Mouse (Mus musculus): ENCODE results near the gene Nsun5.

Gene Nsun5

GRCm38 (mm10) chr5:135375167-135375566, 5.4 kb downstream of the Nsun5 start:
- peak; percentile 87 for DNase-seq (ENCODE audit: low spot score)

GRCm38 (mm10) chr5:135376341-135376740, 6.6 kb downstream of the Nsun5 start:
- no peak for DNase-seq (ENCODE audit: low spot score)

GRCm38 (mm10) chr5:135380681-135381080, 10.9 kb downstream of the Nsun5 start:
- no peak for DNase-seq (ENCODE audit: low spot score)

GRCm38 (mm10) chr5:135381356-135381925, 11.7 kb downstream of the Nsun5 start:
- no peak for DNase-seq (ENCODE audit: low spot score)

- no peak for DNase-seq (ENCODE audit: low spot score)
Measured at GRCm38 (mm10) chr5:135382746-135383145, 13.0 kb downstream of the Nsun5 start.

- peak; percentile 45 for DNase-seq (ENCODE audit: low spot score)
Measured at GRCm38 (mm10) chr5:135383771-135384170, 14.0 kb downstream of the Nsun5 start.

GRCm38 (mm10) chr5:135394004-135394823, 24.5 kb downstream of the Nsun5 start, which contains the start of gene Pom121:
TSS of gene Pom121 (minus strand) at chr5:135394546.
- peak; percentile 97 for DNase-seq (ENCODE audit: low spot score)

- DNase-seq (ENCODE audit: low spot score): peak; percentile 51
Measured at GRCm38 (mm10) chr5:135395826-135396225, 26.1 kb downstream of the Nsun5 start.

GRCm38 (mm10) chr5:135399382-135399781, 29.6 kb downstream of the Nsun5 start:
- DNase-seq (ENCODE audit: low spot score): no peak

GRCm38 (mm10) chr5:135400244-135400643, 30.5 kb downstream of the Nsun5 start:
- DNase-seq (ENCODE audit: low spot score): peak; percentile 89

GRCm38 (mm10) chr5:135404623-135405022, 34.9 kb downstream of the Nsun5 start:
- no peak for DNase-seq (ENCODE audit: low spot score)

GRCm38 (mm10) chr5:135405437-135405836, 35.7 kb downstream of the Nsun5 start:
- no peak for DNase-seq (ENCODE audit: low spot score)

- no peak for DNase-seq (ENCODE audit: low spot score)
Measured at GRCm38 (mm10) chr5:135408114-135408513, 38.4 kb downstream of the Nsun5 start.

- no peak for DNase-seq (ENCODE audit: low spot score)
Measured at GRCm38 (mm10) chr5:135410266-135410665, 40.5 kb downstream of the Nsun5 start.

Measured in MN1 (cell line).